Mouse (Mus musculus) layer of hippocampus, adult 8-10 months (tissue): Measurements from ENCODE around the gene Orc5. TPM values are rescaled to one million over a fixed set of nuclear protein-coding genes. Genes with fewer than 3 reads are reported as not detected.

Source experiments
- DNase-seq, 2 experiments: peaks; one replicate each; pipeline ENCODE4 v3.0.0; 2022; ENCODE audit warnings: low spot score in 2 of 2
- total RNA-seq, 4 experiments: library from RNA; stranded (reverse); gene quantifications; 2 replicates each; pipeline ENCODE4 v1.2.4; 2022

Orc5 gene
- 10 to 100 TPM; 17.1 to 25.3 (median 22.5) TPM for total RNA-seq

GRCm38 (mm10) chr5:22550033-22550551 is at the start of gene Orc5:
Gene Orc5 (minus strand): TSS chr5:22550429.
- DNase-seq = peak; percentile 87 to 92

DNA sequence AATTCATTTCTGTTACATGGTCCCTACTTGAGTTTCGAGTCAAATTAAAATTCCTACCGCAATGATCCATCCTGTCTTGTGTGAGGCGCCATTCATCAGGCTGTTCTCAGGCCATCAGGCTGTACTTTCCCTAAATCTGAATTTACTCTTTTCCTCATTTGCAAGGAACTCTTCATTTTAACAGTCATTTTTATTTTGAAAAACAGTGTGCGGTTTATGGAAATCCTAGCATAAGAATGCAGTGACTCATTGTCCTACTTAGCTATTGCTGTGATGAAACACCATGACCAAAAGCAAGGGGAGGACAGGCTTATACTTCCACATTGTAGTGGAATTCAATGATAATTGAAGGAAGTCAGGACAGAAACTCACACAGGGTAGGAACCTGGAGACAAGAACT is 46.8 kb upstream of the Orc5 start:
- no peak for DNase-seq

- no peak for DNase-seq
These were observed 39.2 kb upstream of the Orc5 start for GRCm38 (mm10) chr5:22589370-22589966.

GRCm38 (mm10) chr5:22587492-22587891 is 37.3 kb upstream of the Orc5 start:
- DNase-seq = no peak

DNA sequence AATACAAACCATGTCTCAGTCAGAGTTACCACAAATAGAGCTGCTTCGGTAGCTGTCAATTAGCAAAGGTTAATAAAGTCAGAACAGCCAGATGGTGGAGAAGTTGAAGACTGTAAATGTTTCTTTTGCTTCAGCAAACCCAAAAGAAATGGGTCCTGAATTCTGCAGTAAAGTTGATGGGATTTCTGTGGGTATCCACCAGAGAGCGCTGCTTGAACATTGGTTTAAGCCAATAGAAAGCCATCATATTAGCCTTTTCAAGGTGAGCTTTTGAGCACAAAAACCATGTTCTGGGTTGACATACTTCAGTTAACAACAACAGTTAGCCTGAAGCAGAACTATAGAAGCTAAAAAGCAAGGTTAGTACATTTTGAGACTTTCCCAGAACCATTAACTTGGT is 34.3 kb upstream of the Orc5 start:
- peak in 1 of 2 experiments; percentile 6 for DNase-seq

DNA sequence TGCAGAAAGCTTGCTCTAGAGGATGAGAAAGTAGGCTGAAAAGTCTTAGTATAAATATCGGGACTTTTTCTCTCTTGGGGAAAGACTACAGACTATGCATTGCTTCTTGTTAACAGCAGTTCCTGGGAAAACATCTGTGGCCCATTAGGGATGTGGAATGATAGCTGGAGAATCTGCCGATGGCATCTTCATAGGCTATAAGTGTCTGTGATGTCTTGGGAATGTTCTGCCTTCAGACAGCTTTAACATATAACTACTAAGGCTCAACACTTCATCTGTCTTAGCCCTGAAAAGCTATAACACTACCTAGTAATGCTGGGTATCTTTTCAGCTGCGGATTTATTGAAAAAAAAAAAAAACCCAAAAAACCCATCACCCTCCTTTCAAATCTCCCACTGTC is 27.8 kb upstream of the Orc5 start:
- DNase-seq = no peak

- DNase-seq = no peak
These were observed 24.5 kb upstream of the Orc5 start for GRCm38 (mm10) chr5:22574751-22575150.

DNA sequence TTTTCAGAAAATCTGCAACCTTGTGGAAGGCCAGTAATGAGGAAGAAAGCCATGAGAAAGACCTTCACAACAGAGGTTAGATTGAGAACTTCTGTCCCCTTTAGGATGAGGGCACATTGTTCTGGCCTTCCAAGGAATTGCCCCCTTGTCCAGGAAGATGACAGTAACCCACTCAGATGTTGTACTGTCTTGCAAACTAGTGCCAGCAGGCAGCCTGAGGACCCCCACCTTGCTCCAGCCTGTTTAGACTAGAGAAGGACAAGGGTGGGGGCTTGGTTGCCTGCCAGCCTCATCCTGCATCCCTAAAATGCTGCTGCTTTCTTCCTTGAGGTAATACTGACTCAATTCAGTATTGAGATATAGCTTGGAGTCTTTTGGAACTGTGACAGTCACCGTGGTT is 23.9 kb upstream of the Orc5 start:
- no peak for DNase-seq

- DNase-seq = no peak
These were observed 23.5 kb upstream of the Orc5 start for GRCm38 (mm10) chr5:22573696-22574095.

- no peak for DNase-seq
These were observed 22.7 kb upstream of the Orc5 start for GRCm38 (mm10) chr5:22572881-22573280.

DNA sequence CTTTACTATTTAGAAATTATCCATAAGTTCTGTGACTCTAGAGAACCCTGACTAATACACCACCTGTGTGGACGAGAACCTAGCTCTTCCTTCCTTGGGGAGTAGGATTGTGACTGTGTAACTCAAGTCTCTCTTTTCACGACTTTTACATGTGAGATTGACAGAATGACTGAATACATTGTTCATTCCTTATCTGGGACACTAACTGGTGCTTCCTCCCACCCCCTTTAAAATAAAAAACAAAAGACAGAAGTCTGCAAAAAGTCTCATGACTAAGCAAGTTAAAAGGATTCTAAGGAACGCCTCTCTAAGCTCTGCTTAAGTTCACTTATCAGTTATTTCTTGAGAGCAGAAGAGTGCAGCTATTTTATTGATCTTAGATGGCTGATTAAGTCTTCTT is 22.2 kb upstream of the Orc5 start:
- no peak for DNase-seq

- DNase-seq = no peak
These were observed 15.5 kb upstream of the Orc5 start for GRCm38 (mm10) chr5:22565708-22566107.

DNA sequence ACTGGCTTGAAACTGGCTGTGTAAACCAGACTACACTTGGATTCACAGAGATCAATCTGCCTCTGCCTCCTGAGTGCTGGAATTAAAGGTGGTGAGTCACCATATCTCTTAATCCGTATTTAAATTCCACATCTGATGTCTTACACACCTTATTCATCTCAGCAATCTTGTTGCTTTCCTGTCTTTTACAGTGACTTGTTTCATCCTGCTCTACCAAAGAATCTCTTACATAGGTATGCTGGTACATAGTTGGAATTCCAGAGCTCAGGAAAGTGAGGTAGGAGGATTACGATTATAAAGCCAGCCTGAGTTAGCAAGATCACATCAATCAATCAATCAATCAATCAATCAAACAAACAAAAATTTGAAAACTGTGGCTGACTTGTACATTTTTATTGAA is 9.6 kb upstream of the Orc5 start:
- DNase-seq = no peak

DNA sequence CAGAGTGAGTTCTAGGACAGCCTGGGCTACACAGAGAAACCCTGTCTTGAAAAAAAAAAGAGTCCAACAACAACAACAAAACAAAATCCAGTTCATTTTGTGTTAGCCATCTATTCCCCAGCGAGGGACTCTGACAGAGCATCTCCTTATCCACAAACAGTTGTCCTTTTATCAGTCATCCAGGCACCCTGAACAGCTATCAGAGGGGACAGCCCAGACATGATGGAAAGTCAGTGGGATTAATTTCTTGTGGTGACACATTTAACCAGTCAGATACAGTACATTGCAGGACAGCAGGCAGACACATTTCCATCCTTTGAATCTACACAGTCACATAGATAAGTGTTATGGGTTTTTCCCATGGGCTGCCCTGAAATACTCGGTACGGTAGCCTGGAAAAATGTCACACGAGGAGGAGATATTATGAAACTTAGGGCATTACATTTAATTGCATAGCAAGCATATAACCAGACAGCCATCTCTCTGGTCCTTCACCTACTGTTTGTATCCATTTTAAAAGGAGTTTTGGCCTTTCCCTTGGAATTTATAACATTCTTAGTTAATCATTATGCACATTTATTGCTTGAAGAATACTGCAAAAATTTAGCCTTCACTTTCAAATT is 7.4 kb upstream of the Orc5 start:
- DNase-seq = no peak

GRCm38 (mm10) chr5:22556713-22557112 is 6.5 kb upstream of the Orc5 start:
- DNase-seq = no peak

DNA sequence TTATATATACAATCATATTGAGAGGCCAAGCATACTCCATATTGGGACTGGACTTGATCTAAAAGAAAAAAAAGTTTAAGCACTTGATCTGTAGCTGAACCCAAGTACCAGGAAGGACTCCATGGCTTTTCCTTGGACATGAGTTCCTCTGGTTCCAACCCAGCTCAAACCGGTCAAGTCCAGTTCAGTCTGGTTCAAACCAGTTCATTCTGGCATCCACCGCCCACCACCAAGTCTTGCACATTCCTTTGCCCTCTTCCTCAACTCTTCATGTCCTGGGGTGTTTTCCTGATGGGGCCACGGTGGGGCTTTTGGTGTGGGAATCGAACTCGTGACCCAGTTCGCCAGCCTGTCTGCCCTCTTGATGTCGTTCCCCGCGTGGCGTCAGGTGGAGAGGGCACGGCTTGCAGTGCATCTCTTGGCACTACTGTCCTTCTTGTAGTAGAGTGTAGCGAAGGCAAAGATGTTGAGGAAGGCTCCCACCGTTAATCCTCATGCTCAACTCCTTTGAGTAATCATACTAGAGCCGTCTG is 2.1 kb upstream of the Orc5 start:
- no peak for DNase-seq

GRCm38 (mm10) chr5:22549366-22550032 is 730 bp downstream of the Orc5 start:
- DNase-seq = no peak

GRCm38 (mm10) chr5:22548556-22549161 is 1.6 kb downstream of the Orc5 start:
- DNase-seq = no peak

DNA sequence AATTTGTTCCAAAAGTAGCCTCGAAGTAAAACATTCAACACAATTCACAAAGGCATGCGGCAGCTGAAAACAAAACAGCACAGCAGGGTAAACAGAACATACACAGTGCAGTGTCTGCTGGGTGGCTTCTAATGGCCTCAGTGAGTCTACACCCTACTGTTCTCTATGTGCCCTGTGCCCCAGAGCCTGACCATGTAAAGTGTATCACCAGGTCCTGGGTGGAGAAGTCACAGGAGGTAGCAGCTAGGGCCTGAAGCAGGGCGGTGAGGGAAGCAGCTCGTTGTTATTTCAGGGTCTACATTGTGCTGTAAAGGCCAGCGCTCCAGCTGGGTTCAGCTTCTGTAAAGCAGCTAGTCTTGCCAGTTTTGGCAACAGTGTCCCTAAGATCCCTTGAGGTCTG is 3.7 kb downstream of the Orc5 start:
- DNase-seq = no peak

DNA sequence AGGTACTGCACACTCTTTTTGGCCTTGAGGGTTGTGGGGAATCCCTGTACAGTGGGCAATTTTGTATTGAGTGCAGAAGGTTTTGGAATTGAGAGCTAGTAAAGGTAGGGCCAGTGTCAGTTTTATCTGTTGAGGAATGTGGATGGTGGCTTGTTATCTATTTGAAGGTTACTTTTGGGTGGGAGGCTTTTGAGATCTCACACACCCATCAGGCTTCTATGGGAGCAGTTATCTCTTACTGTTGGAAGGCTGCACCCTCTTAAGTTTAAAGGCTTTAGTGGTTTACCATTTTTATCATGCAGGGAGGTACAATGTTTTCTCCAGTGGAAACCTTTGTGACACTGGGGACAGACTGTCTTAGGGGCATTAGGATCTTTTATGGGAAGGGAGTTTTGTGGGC is 4.9 kb downstream of the Orc5 start:
- DNase-seq = no peak

DNA sequence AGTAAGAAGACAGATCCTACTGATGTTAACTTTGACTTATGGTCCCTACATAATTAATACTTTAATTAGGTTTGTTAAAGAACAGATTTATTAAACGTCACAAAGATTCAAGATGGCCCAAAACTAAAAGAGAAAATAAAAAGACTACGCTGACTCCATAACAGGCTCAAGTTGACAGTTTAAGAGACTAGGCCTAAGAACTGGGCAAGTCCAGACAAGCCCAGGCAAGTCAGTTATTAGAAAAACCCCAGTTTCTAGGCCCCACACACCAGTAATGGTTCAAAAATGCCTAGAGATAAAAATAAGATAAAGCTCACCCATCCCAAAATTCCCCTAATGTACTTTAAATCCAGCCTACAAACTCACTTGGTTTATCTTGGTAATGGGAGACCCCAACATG is 7.6 kb downstream of the Orc5 start:
- no peak for DNase-seq

DNA sequence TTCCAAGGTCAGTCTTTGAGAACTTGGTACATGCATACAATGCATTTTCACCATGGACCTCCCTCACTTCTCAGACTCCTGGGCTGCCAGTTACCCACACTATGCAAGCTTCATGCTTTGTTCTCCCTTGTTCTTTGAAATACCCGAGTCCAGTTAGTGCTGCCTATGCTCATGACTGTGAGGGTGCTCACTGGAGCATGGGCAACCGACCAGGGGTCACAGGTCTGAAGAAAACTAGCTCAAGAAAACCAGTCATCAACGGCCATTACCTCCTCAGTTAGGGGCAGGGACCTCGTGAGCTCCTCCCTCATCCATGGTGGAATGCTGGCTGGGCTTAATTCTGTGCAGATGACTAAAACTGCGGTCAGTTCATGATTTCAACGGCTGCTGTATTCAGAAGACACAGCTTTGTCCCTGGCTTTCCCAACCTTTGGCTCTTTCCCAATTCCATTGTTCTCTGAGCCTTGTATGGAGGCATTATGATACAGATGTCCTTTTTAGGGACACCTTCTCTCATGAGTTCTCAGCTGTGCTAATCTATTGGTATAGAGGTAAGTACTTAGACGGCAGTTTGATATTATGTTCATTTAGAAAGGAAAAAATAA is 11.1 kb downstream of the Orc5 start:
- no peak for DNase-seq
